Mouse (Mus musculus) heart, embryonic 13.5 days (tissue): ENCODE measurements around the gene Ada. TPM values are rescaled to one million over a fixed set of nuclear protein-coding genes. Genes with fewer than 3 reads are reported as not detected.
"Not testable (repeated sequence)": the region's sequence is repeated elsewhere in the genome, so short reads cannot be mapped to it uniquely, and the experiment has no call there.

Source experiments
- ATAC-seq: fragments of 200-750 bp; cut with Nextera tagmentation; 2 replicates; pipeline ENCODE4 v1.8.0; 2017; ENCODE audit warnings: moderate TSS enrichment; ENCODE audit not compliant: insufficient number of reproducible peaks, low FRiP score, low TSS enrichment; ENCODE audit errors: extremely low read depth
- H3K27ac ChIP-seq: fragments of 300-500 bp; sonication (generic); replicated peaks from 2 replicates; pipeline ENCODE4 v1.5.1; 2015; ENCODE audit warnings: moderate library complexity, mild to moderate bottlenecking, inconsistent platforms
- H3K27me3 ChIP-seq: fragments of 300-500 bp; sonication (generic); replicated peaks from 2 replicates; pipeline ENCODE4 v1.6.1; 2015; ENCODE audit warnings: mild to moderate bottlenecking, inconsistent platforms
- H3K36me3 ChIP-seq: fragments of 300-500 bp; sonication (generic); 2 replicates; pipeline ENCODE4 v1.6.1; 2015; ENCODE audit warnings: mild to moderate bottlenecking, inconsistent platforms
- H3K4me1 ChIP-seq: fragments of 300-500 bp; sonication (generic); 2 replicates; pipeline ENCODE4 v1.6.1; 2015; ENCODE audit warnings: inconsistent platforms
- H3K4me2 ChIP-seq: fragments of 300-500 bp; sonication (generic); 2 replicates; pipeline ENCODE4 v1.6.1; 2015; ENCODE audit warnings: inconsistent platforms, mild to moderate bottlenecking, moderate library complexity
- H3K4me3 ChIP-seq: fragments of 300-500 bp; sonication (generic); 2 replicates; pipeline ENCODE4 v1.5.1; 2015; ENCODE audit warnings: moderate library complexity, mild to moderate bottlenecking, inconsistent platforms
- H3K9ac ChIP-seq: fragments of 300-500 bp; sonication (generic); 2 replicates; pipeline ENCODE4 v1.6.1; 2015; ENCODE audit warnings: inconsistent platforms, mild to moderate bottlenecking, moderate library complexity
- H3K9me3 ChIP-seq: fragments of 300-500 bp; sonication (generic); 2 replicates; pipeline ENCODE4 v1.6.1; 2016; ENCODE audit warnings: inconsistent platforms
- WGBS: fragments of 180-500 bp; shearing (Covaris S2); methylation state at CpG from one replicate; pipeline ENCODE4 v1.1.7; 2015; ENCODE audit warnings: mixed read lengths; 5-methylcytosine and 5-hydroxymethylcytosine counted together
- polyA plus RNA-seq: library from polyadenylated mRNA; unstranded; fragments of >200 nt; fragmentation: Nextera tagmentation; extraction: Ambion mirVana; gene quantifications from 2 replicates; pipeline ENCODE4 v1.2.1, GENCODE M21; 2015

Ada gene
- polyA plus RNA-seq, 1 experiment from 2014 or later, result 3.7 TPM

DNA sequence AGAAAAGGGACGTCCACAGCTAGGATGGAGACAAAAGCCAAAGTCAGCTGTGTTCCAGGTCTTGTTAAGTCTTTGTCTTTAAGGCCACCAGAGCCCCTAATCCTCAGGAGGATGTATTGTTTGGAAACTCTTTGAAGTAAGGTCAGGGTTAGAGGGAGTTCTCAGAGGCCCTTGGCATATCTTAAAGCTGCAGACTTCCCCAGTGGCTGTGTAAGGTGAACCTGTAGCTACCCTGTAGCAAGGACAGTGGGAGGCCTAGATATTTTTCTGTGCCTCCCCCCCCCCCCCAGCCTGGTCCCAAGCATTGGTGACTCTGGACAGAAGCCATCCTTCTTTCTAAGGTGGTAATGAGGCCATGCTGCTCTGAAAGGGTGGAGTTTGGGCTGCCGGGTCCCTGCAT, 53.3 kb downstream of the Ada start:
- ATAC-seq, result no peak
- H3K4me2 ChIP-seq, result no peak overlapping the region
- WGBS, result 46% methylated on average over 2 of the region's 2 CpGs
- H3K9me3 ChIP-seq, result no peaks in the 10 kb centered on the region
- H3K27ac ChIP-seq, result peak overlapping the region; percentile 91
- no peaks in the 10 kb centered on the region for H3K36me3 ChIP-seq
- H3K4me1 ChIP-seq, result peaks cover 83% of the 10 kb centered on the region
- no peak overlapping the region for H3K9ac ChIP-seq
- no peaks in the 10 kb centered on the region for H3K27me3 ChIP-seq
- no peak overlapping the region for H3K4me3 ChIP-seq

DNA sequence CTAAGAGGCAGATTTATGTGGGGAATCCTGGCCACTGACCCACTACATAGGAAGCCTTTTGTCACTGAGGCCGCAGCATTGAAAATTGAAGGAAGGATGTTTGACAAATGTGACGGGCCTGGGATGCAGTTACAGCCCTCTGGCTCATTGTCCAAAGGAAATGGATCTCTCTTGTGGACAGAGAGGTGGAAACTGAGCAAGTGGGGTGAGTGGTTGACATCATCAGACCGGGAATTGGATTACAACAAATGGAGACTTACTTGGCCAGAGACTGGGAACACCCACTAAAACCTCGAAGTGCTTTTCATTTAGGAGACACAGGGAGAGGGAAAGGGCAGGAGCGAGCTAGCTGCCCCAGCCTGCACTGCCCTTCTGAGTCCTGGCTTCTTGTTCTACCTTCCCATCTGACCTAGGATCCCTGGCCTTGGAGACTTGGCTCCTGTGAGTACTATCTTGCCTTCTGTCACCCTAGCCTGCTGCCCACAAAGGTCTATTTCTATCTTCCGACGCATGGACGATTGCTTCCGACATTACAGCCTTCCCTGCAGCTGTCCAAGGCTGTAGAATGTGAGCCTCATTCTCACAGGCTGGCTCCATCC, 56.2 kb downstream of the Ada start:
- H3K36me3 ChIP-seq, result no peaks in the 10 kb centered on the region
- H3K27me3 ChIP-seq, result no peaks in the 10 kb centered on the region
- no peak for ATAC-seq
- peak overlapping the region; percentile 70 for H3K9ac ChIP-seq
- peak overlapping the region; percentile 99 for H3K27ac ChIP-seq
- peaks cover 92% of the 10 kb centered on the region for H3K4me1 ChIP-seq
- WGBS, result 40% methylated on average over 9 of the region's 9 CpGs
- H3K9me3 ChIP-seq, result no peaks in the 10 kb centered on the region
- H3K4me3 ChIP-seq, result peak overlapping the region; percentile 28
- H3K4me2 ChIP-seq, result peak overlapping the region; percentile 36

DNA sequence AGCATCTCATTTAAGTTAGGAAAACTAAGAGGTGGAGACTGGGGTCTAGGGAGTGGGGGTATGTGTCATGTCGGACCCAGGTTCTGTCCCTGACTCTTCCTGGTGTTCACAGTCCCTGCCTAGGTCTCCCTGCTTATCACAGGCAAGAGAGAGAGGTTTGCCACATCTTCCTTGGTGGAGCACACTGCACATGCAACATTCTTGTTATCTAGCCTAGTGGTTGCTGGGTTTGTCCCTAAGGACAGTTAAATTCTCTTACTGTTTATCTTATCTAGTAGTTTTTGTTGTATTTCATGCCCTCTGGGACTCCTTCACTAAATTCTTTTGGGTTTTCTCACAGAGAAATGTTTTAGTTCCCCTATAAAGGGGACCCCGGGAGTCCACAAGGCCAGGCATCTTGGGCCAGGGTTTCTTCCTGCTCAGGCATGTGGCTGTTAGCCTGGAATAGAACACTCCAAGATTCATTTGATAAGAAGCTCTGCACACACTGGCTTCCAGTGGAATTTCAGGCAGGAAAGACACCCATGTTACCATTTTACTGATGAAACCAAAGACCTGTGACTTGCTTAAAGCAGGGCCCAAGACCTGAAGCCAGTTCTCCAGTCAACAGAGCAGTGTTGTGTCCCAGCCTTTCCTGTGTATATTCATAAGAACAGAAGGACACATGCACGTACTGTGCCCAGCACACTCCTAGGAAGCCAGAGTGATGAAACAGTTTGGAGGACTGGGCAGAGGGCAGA, 57.0 kb downstream of the Ada start:
- H3K4me2 ChIP-seq, result peak overlapping the region; percentile 4; the same call in 1 of the 2 replicates
- H3K4me1 ChIP-seq, result peaks cover 92% of the 10 kb centered on the region
- H3K9me3 ChIP-seq, result no peaks in the 10 kb centered on the region
- H3K27ac ChIP-seq, result peak overlapping the region; percentile 99
- WGBS, result 32% methylated on average over 3 of the region's 3 CpGs
- no peak for ATAC-seq
- H3K9ac ChIP-seq, result peak overlapping the region; percentile 70
- H3K4me3 ChIP-seq, result no peak overlapping the region
- no peaks in the 10 kb centered on the region for H3K36me3 ChIP-seq
- H3K27me3 ChIP-seq, result no peaks in the 10 kb centered on the region

DNA sequence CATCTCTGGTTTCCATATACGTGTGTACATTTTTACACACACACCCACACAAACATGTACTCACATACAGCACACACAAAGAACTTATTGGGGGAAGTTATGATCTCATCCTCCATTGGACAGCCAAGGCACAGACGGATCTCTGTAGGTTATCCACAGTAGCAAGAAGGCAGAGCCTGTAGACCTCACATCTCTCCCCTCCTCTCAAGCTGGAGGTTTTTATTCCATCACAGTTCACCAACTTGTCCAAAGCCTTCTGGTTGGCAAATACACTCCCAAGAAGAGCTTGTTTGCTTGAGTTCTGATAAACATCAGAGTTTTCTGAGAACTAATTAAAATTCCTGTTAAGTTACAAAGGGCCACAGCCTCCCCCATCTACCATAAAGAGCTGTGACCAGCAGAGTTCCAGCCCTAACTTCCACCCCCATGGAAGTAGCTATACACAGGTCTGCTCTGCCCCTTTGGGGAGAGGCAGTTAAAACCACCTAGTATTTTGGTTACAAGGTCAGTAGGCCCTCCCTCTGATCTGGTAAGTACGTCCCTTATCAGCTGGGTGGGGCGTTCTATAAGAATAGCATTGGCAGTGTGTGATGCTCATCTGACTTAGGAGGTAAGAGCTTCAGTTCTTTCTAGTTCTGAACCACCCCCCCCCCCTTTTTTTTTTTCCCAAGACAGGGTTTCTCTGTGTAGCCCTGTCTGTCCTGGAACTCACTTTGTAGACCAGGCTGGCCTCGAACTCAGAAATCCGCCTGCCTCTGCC, 58.0 kb downstream of the Ada start:
- H3K36me3 ChIP-seq, result no peaks in the 10 kb centered on the region
- H3K9me3 ChIP-seq, result no peaks in the 10 kb centered on the region
- peaks cover 91% of the 10 kb centered on the region for H3K4me1 ChIP-seq
- no peak overlapping the region for H3K9ac ChIP-seq
- no peak overlapping the region for H3K4me2 ChIP-seq
- WGBS, result 63% methylated on average over 6 of the region's 6 CpGs
- H3K27me3 ChIP-seq, result no peaks in the 10 kb centered on the region
- H3K27ac ChIP-seq, result peak overlapping the region; percentile 99
- ATAC-seq, result no peak
- no peak overlapping the region for H3K4me3 ChIP-seq

DNA sequence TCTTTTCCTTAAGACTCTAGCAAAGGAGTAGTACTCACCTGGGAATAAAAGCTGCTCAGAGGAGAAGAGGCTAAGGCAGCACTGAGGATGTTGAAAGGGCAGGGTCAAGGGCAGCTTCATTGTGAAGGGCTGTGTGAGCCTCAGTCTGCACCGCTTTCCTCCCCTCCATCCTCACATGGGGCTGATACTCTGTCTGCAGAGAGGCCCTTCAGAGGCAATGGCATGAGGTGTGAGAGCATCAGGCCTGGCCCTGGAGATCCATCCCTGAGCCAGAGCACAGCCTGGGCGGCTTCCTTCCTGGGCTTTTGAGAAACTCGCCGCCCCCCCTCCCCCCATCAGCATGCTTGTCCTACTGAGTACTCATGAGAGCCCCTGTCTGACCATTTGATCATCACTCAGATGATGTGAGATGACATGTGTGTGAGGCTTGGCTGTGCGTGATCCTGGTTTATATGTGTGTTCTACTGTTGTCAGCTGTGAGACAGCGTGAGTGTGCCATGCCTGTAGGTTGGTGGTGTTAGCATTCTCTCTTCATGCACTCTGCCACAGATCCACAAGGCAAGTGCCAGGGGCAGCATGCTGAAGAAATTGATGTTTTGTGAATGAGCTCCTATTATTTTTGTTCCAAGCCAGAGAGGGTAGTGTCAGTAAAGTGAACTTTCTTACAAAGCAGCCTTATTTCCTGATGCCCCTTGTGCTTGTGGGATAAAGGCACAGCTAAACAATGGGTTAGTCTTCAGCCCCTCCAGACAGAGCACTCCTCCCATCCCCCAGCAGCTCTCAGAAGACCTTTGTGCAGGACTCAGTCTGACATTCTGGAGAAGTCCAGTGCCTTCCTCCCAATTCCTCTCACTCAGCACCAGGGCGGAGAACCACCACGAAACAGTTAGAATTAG, 59.4 kb downstream of the Ada start:
- no peak for ATAC-seq
- no peaks in the 10 kb centered on the region for H3K36me3 ChIP-seq
- peak overlapping the region; percentile 53 for H3K9ac ChIP-seq
- H3K4me1 ChIP-seq, result peaks cover 92% of the 10 kb centered on the region
- peak overlapping the region; percentile 99 for H3K27ac ChIP-seq
- 60% methylated on average over 8 of the region's 8 CpGs for WGBS
- no peak overlapping the region for H3K4me3 ChIP-seq
- no peaks in the 10 kb centered on the region for H3K27me3 ChIP-seq
- no peak overlapping the region for H3K4me2 ChIP-seq
- no peaks in the 10 kb centered on the region for H3K9me3 ChIP-seq

DNA sequence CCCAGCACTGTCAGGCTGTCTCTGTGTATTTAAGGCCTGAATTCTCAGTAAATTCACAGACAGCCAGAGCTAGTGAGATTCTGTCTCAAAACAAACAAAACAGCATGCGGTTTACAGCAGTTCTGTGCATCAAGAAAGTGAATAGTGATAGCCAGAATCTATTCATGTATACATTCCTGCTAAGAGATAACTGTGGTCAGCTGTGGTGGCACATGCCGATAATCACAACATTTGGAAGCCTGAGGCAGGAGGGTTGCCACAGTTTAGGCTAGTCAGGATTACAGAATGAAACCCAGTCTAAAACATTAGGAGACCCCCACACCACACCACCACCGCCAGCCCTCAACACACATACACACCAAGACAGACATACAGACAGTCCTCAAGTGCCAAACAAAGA, 60.3 kb downstream of the Ada start:
- Histone ChIP-seq H3K4me1 (peaks cover 99% of the 10 kb centered on the region), H3K27ac (peak overlapping the region; percentile 99), H3K4me2 (no peak overlapping the region), H3K4me3 (no peak overlapping the region), H3K36me3 (no peaks in the 10 kb centered on the region), H3K9me3 (no peaks in the 10 kb centered on the region), H3K9ac (peak overlapping the region; percentile 53), H3K27me3 (no peaks in the 10 kb centered on the region)
- ATAC-seq, result no peak
- 60% methylated on average over 3 of the region's 3 CpGs for WGBS

DNA sequence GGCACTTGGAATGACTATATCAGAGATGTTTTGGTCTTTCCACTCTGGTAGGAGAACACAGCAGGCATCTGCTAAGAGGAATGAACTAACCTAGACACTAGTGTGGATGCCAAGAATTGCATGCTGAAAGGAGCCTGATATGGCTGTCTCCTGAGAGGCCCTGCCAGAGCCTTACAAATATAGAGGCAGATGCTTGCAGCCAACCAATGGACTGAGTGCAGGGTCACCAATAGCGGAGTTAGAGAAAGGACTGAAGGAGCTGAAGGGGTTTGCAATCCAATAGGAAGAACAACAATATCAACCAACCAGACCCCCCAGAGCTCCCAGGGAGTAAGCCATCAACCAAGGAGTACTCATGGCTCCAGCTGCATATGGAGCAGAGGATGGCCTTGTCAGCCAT, 61.7 kb downstream of the Ada start:
- H3K4me1 ChIP-seq, result peaks cover 95% of the 10 kb centered on the region
- peak overlapping the region; percentile 13; the same call in 1 of the 2 replicates for H3K4me2 ChIP-seq
- peak overlapping the region; percentile 99 for H3K27ac ChIP-seq
- H3K36me3 ChIP-seq, H3K9me3 ChIP-seq, ATAC-seq, H3K4me3 ChIP-seq, H3K9ac ChIP-seq, H3K27me3 ChIP-seq: not testable (repeated sequence)
- 23% methylated on average over 1 of the region's 1 CpGs for WGBS

DNA sequence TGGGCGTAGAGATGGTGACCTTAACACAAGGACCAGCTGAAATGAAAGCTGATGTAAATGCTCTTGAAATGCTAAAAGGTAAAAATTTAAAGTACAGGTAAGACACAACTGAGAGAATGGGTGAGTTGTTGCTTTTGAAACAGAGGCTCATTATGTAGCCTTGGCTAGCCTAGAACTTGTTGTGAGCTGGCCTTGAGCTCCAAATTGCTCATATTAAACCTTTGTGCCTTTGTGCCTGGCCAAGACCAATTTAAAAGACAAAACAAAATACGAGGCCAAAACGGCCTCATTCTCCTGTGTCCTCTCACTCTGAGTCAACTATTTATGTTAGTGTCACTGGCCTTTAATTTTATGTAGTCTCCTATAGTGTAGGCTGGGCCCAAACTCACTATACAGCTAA, 63.2 kb downstream of the Ada start:
- no peak for ATAC-seq
- WGBS, result 78% methylated on average over 3 of the region's 3 CpGs
- no peaks in the 10 kb centered on the region for H3K27me3 ChIP-seq
- no peaks in the 10 kb centered on the region for H3K9me3 ChIP-seq
- H3K4me2 ChIP-seq, result peak overlapping the region; percentile 56
- H3K4me1 ChIP-seq, result peaks cover 92% of the 10 kb centered on the region
- no peak overlapping the region for H3K4me3 ChIP-seq
- H3K27ac ChIP-seq, result peak overlapping the region; percentile 99
- no peak overlapping the region for H3K9ac ChIP-seq
- H3K36me3 ChIP-seq, result no peaks in the 10 kb centered on the region

DNA sequence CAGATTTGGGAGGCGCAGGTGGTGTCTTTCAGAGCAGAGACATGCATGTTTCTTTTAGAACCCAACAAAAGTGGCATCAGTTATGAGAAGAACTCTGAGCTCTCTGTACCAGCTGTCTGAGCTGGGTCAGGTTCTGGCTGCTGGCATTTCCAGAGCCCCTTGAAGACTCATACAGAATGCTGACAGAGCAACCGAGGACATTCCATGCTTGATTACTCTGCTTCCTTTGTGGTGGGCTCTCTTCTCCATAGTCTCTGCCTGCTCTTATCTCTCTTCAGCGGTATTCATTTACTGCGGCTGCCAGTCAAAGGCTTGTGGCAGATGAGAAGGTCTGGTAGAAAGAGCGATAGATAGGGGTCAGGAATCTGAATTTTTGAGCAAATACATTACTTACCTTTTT, 63.8 kb downstream of the Ada start:
- Histone ChIP-seq H3K4me1 (peaks cover 91% of the 10 kb centered on the region), H3K4me3 (peak overlapping the region; percentile 7; the same call in 1 of the 2 replicates), H3K4me2 (peak overlapping the region; percentile 56), H3K9me3 (no peaks in the 10 kb centered on the region), H3K27me3 (no peaks in the 10 kb centered on the region), H3K36me3 (0 out of 2 replicates have a peak, but pooled peaks cover 2% of the 10 kb centered on the region), H3K27ac (peak overlapping the region; percentile 99), H3K9ac (peak overlapping the region; percentile 75)
- 21% methylated on average over 5 of the region's 5 CpGs for WGBS
- no peak for ATAC-seq

DNA sequence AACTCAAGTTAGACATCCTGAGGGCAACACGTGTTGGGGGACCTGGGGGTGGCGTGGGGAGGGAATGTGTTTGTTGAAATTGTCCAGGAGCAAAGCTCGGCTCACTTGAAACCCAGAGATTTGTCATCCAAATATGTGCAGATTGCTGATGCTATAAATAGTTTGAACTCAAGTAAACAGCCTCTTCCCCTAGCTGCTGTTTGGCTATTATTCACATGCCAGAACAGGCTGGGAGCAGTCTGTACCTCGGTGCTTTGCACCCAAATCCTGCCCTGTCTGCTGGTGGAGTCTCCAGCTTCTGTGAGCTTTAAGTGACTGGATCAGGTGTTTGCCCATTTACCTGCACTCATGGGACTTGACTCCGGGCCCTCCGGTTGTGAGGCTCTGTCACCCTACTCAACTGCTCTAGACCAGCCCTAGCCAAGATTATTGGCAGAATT, 64.3 kb downstream of the Ada start:
- Histone ChIP-seq H3K4me3 (peak overlapping the region; percentile 7; the same call in 1 of the 2 replicates), H3K36me3 (0 out of 2 replicates have a peak, but pooled peaks cover 6% of the 10 kb centered on the region), H3K9ac (peak overlapping the region; percentile 75), H3K4me1 (peaks cover 88% of the 10 kb centered on the region), H3K9me3 (no peaks in the 10 kb centered on the region), H3K27me3 (no peaks in the 10 kb centered on the region), H3K4me2 (peak overlapping the region; percentile 56), H3K27ac (peak overlapping the region; percentile 99)
- ATAC-seq, result peak; percentile 44; the same call in 1 of the 2 replicates
- WGBS, result 14% methylated on average over 6 of the region's 6 CpGs
